Mouse (Mus musculus): ENCODE data around the gene Arhgef3. TPM values are rescaled to one million over a fixed set of nuclear protein-coding genes. Genes with fewer than 3 reads are reported as not detected.

Gene Arhgef3
- polyA plus RNA-seq, 1 experiment from 2014 or later, result 81.9 TPM

GRCm38 (mm10) chr14:27338034-27338708 lies 223.5 kb downstream of the Arhgef3 start:
- Histone ChIP-seq H3K27ac (no peak overlapping the region), H3K36me3 (ENCODE audit: inconsistent target) (no peaks in the 10 kb centered on the region), H3K79me2 (ENCODE audit: inconsistent target) (peaks cover 69% of the 10 kb centered on the region; the same call in 1 of the 2 replicates), H3K4me3 (ENCODE audit: inconsistent target) (peak overlapping the region; percentile 64; the same call in 1 of the 2 replicates)
- WGBS (ENCODE audit: missing documents), result 26% methylated on average over 12 of the region's 12 CpGs

GRCm38 (mm10) chr14:27340682-27341415 lies 226.2 kb downstream of the Arhgef3 start:
- WGBS (ENCODE audit: missing documents), result 64% methylated on average over 5 of the region's 5 CpGs
- peaks cover 96% of the 10 kb centered on the region; the same call in 1 of the 2 replicates for H3K79me2 ChIP-seq (ENCODE audit: inconsistent target)
- no peaks in the 10 kb centered on the region for H3K36me3 ChIP-seq (ENCODE audit: inconsistent target)
- H3K4me3 ChIP-seq (ENCODE audit: inconsistent target), result no peak overlapping the region
- H3K27ac ChIP-seq, result no peak overlapping the region

GRCm38 (mm10) chr14:27341486-27341885 lies 226.8 kb downstream of the Arhgef3 start:
- H3K27ac ChIP-seq, result no peak overlapping the region
- no peak overlapping the region for H3K4me3 ChIP-seq (ENCODE audit: inconsistent target)
- H3K36me3 ChIP-seq (ENCODE audit: inconsistent target), result no peaks in the 10 kb centered on the region
- WGBS (ENCODE audit: missing documents), result 31% methylated on average over 5 of the region's 5 CpGs
- H3K79me2 ChIP-seq (ENCODE audit: inconsistent target), result peaks cover 96% of the 10 kb centered on the region; the same call in 1 of the 2 replicates

- no peak overlapping the region for H3K27ac ChIP-seq
- no peaks in the 10 kb centered on the region for H3K36me3 ChIP-seq (ENCODE audit: inconsistent target)
- H3K79me2 ChIP-seq (ENCODE audit: inconsistent target), result peaks cover 96% of the 10 kb centered on the region; the same call in 1 of the 2 replicates
- 76% methylated on average over 2 of the region's 2 CpGs for WGBS (ENCODE audit: missing documents)
- no peak overlapping the region for H3K4me3 ChIP-seq (ENCODE audit: inconsistent target)
Measured at GRCm38 (mm10) chr14:27342451-27342850, 227.8 kb downstream of the Arhgef3 start.

GRCm38 (mm10) chr14:27344250-27344990 lies 229.7 kb downstream of the Arhgef3 start:
- WGBS (ENCODE audit: missing documents), result 82% methylated on average over 4 of the region's 4 CpGs
- Histone ChIP-seq H3K4me3 (ENCODE audit: inconsistent target) (no peak overlapping the region), H3K79me2 (ENCODE audit: inconsistent target) (peaks cover 97% of the 10 kb centered on the region; the same call in 1 of the 2 replicates), H3K36me3 (ENCODE audit: inconsistent target) (no peaks in the 10 kb centered on the region), H3K27ac (no peak overlapping the region)

GRCm38 (mm10) chr14:27345051-27345885 lies 230.6 kb downstream of the Arhgef3 start:
- WGBS (ENCODE audit: missing documents), result 54% methylated on average over 7 of the region's 7 CpGs
- H3K79me2 ChIP-seq (ENCODE audit: inconsistent target), result peaks cover 97% of the 10 kb centered on the region; the same call in 1 of the 2 replicates
- H3K27ac ChIP-seq, result no peak overlapping the region
- H3K4me3 ChIP-seq (ENCODE audit: inconsistent target), result no peak overlapping the region
- H3K36me3 ChIP-seq (ENCODE audit: inconsistent target), result no peaks in the 10 kb centered on the region

- peaks cover 82% of the 10 kb centered on the region; the same call in 1 of the 2 replicates for H3K79me2 ChIP-seq (ENCODE audit: inconsistent target)
- H3K27ac ChIP-seq, result no peak overlapping the region
- 59% methylated on average over 3 of the region's 3 CpGs for WGBS (ENCODE audit: missing documents)
- no peak overlapping the region for H3K4me3 ChIP-seq (ENCODE audit: inconsistent target)
- no peaks in the 10 kb centered on the region for H3K36me3 ChIP-seq (ENCODE audit: inconsistent target)
Measured at GRCm38 (mm10) chr14:27347224-27347623, 232.5 kb downstream of the Arhgef3 start.

- H3K27ac ChIP-seq, result no peak overlapping the region
- H3K4me3 ChIP-seq (ENCODE audit: inconsistent target), result no peak overlapping the region
- WGBS (ENCODE audit: missing documents), result 80% methylated on average over 5 of the region's 5 CpGs
- peaks cover 82% of the 10 kb centered on the region; the same call in 1 of the 2 replicates for H3K79me2 ChIP-seq (ENCODE audit: inconsistent target)
- H3K36me3 ChIP-seq (ENCODE audit: inconsistent target), result no peaks in the 10 kb centered on the region
Measured at GRCm38 (mm10) chr14:27347666-27348065, 233.0 kb downstream of the Arhgef3 start.

- H3K4me3 ChIP-seq (ENCODE audit: inconsistent target), result no peak overlapping the region
- no peak overlapping the region for H3K27ac ChIP-seq
- peaks cover 82% of the 10 kb centered on the region; the same call in 1 of the 2 replicates for H3K79me2 ChIP-seq (ENCODE audit: inconsistent target)
- WGBS (ENCODE audit: missing documents), result 30% methylated on average over 2 of the region's 2 CpGs
- H3K36me3 ChIP-seq (ENCODE audit: inconsistent target), result no peaks in the 10 kb centered on the region
Measured at GRCm38 (mm10) chr14:27348088-27348487, 233.4 kb downstream of the Arhgef3 start.

GRCm38 (mm10) chr14:27348656-27349055 lies 234.0 kb downstream of the Arhgef3 start:
- peaks cover 81% of the 10 kb centered on the region; the same call in 1 of the 2 replicates for H3K79me2 ChIP-seq (ENCODE audit: inconsistent target)
- no peaks in the 10 kb centered on the region for H3K36me3 ChIP-seq (ENCODE audit: inconsistent target)
- 97% methylated on average over 4 of the region's 4 CpGs for WGBS (ENCODE audit: missing documents)
- no peak overlapping the region for H3K4me3 ChIP-seq (ENCODE audit: inconsistent target)
- no peak overlapping the region for H3K27ac ChIP-seq

GRCm38 (mm10) chr14:27349120-27349519 lies 234.4 kb downstream of the Arhgef3 start:
- 95% methylated on average over 3 of the region's 3 CpGs for WGBS (ENCODE audit: missing documents)
- H3K79me2 ChIP-seq (ENCODE audit: inconsistent target), result peaks cover 81% of the 10 kb centered on the region; the same call in 1 of the 2 replicates
- no peaks in the 10 kb centered on the region for H3K36me3 ChIP-seq (ENCODE audit: inconsistent target)
- no peak overlapping the region for H3K27ac ChIP-seq
- no peak overlapping the region for H3K4me3 ChIP-seq (ENCODE audit: inconsistent target)

GRCm38 (mm10) chr14:27349828-27350729 lies 235.4 kb downstream of the Arhgef3 start:
- Histone ChIP-seq H3K79me2 (ENCODE audit: inconsistent target) (peaks cover 71% of the 10 kb centered on the region; the same call in 1 of the 2 replicates), H3K27ac (peak overlapping the region; percentile 73; the same call in 1 of the 2 replicates), H3K36me3 (ENCODE audit: inconsistent target) (no peaks in the 10 kb centered on the region), H3K4me3 (ENCODE audit: inconsistent target) (no peak overlapping the region)
- WGBS (ENCODE audit: missing documents), result 91% methylated on average over 16 of the region's 17 CpGs

GRCm38 (mm10) chr14:27351051-27351475 lies 236.4 kb downstream of the Arhgef3 start:
- H3K4me3 ChIP-seq (ENCODE audit: inconsistent target), result no peak overlapping the region
- peaks cover 61% of the 10 kb centered on the region; the same call in 1 of the 2 replicates for H3K79me2 ChIP-seq (ENCODE audit: inconsistent target)
- H3K36me3 ChIP-seq (ENCODE audit: inconsistent target), result no peaks in the 10 kb centered on the region
- H3K27ac ChIP-seq, result peak overlapping the region; percentile 73
- 16% methylated on average over 5 of the region's 5 CpGs for WGBS (ENCODE audit: missing documents)

All from macrophage (primary cell).